Mouse (Mus musculus): ENCODE data around the gene Ranbp17. TPM values are rescaled to one million over a fixed set of nuclear protein-coding genes. Genes with fewer than 3 reads are reported as not detected.

Ranbp17 gene
- polyA plus RNA-seq, 1 experiment: 0.14 TPM

- no peak for TF ChIP-seq POLR2A (IDR thresholded peaks at IDR 0.05; ENCODE audit: low read depth, low read length)
- TF ChIP-seq CTCF (IDR thresholded peaks at IDR 0.05; ENCODE audit: extremely low read depth, insufficient read depth, insufficient read length, insufficient replicate concordance): no peak
- no peaks in the 10 kb centered on the region for H3K36me3 ChIP-seq (ENCODE audit: control insufficient read depth, insufficient read depth, low read length)
- no peak overlapping the region for H3K27ac ChIP-seq (ENCODE audit: insufficient read depth, low read length)
- WGBS: 5% methylated on average over 18 of the region's 18 CpGs
- peaks cover 3% of the 10 kb centered on the region for H3K4me1 ChIP-seq (ENCODE audit: control insufficient read depth, insufficient read depth, insufficient read length)
- peaks cover 45% of the 10 kb centered on the region for H3K27me3 ChIP-seq (ENCODE audit: control insufficient read depth, insufficient read depth, low read length)
- H3K4me3 ChIP-seq (ENCODE audit: extremely low read depth, insufficient read depth, insufficient read length): no peak overlapping the region
- DNase-seq (ENCODE audit: low read depth in 1 of 2, low spot score in 2 of 2): no peak
Measured at GRCm38 (mm10) chr11:33204329-33204705, 309.2 kb downstream of the Ranbp17 start.

DNA sequence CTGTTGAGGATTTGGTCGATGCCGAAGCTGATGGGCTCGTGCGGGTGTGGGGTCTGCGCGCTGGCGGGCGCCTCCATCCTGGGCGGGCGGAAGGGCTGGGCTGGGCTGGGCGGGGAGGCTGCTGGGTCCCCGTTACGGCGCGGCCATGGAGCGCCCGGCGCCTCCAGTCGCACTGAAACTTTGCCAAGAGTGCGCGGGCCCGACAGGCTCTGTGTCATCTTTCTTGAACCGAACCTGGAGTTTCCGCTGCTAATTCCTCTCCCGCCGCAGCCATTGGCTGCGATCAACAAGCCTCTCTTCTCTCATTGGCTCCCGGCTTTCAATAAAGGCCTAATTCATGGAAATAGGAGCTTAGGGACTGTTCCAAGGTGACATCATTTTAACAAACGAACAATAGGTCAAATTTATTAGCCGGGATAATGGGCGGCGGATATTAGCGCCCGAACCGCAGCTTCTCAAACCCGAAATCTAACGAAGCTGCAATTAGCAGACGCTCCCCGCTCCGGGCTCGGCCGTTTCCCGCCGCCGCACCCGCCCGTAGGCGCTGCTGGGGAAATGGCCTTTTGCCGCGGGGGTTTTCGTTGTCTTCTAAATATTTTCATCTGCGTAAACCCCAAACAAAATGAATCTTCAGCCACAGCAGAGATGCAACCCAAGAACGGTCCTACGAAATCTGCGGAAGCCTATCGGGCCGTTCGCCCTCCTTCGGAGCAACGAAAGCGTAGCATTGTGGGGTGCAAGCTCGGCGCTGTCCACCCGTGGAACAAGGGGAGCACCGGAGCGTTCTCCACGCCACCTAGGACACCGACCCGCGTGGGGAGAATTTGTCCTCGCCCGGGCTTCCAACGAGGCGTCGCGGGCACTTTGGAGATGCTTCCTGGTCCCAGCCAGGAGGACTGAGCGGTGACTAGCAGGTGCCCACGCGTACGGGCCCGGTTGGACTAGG, 309.9 kb downstream of the Ranbp17 start, which contains the start of gene Tlx3:
Tlx3 (minus strand) TSS at position 207 of the 946 bp plus-strand sequence.
- Histone ChIP-seq H3K27me3 (ENCODE audit: control insufficient read depth, insufficient read depth, low read length) (peaks cover 49% of the 10 kb centered on the region), H3K4me1 (ENCODE audit: control insufficient read depth, insufficient read depth, insufficient read length) (peaks cover 3% of the 10 kb centered on the region), H3K4me3 (ENCODE audit: extremely low read depth, insufficient read depth, insufficient read length) (no peak within 1 kb of the TSS), H3K27ac (ENCODE audit: insufficient read depth, low read length) (no peak within 1 kb of the TSS), H3K36me3 (ENCODE audit: control insufficient read depth, insufficient read depth, low read length) (no peaks in the 10 kb centered on the region)
- WGBS: 4% methylated on average over 80 of the region's 81 CpGs
- no peak for DNase-seq (ENCODE audit: low read depth in 1 of 2, low spot score in 2 of 2)
- TF ChIP-seq CTCF (IDR thresholded peaks at IDR 0.05; ENCODE audit: extremely low read depth, insufficient read depth, insufficient read length, insufficient replicate concordance) (no peak), POLR2A (IDR thresholded peaks at IDR 0.05; ENCODE audit: low read depth, low read length) (no peak)

- no peak overlapping the region for H3K27ac ChIP-seq (ENCODE audit: insufficient read depth, low read length)
- H3K4me3 ChIP-seq (ENCODE audit: extremely low read depth, insufficient read depth, insufficient read length): no peak overlapping the region
- no peaks in the 10 kb centered on the region for H3K36me3 ChIP-seq (ENCODE audit: control insufficient read depth, insufficient read depth, low read length)
- H3K27me3 ChIP-seq (ENCODE audit: control insufficient read depth, insufficient read depth, low read length): peaks cover 55% of the 10 kb centered on the region
- TF ChIP-seq POLR2A (IDR thresholded peaks at IDR 0.05; ENCODE audit: low read depth, low read length): no peak
- no peak for TF ChIP-seq CTCF (IDR thresholded peaks at IDR 0.05; ENCODE audit: extremely low read depth, insufficient read depth, insufficient read length, insufficient replicate concordance)
- H3K4me1 ChIP-seq (ENCODE audit: control insufficient read depth, insufficient read depth, insufficient read length): peaks cover 3% of the 10 kb centered on the region
- WGBS: 9% methylated on average over 46 of the region's 47 CpGs
- DNase-seq (ENCODE audit: low read depth in 1 of 2, low spot score in 2 of 2): no peak
Measured at GRCm38 (mm10) chr11:33202972-33203371, 310.6 kb downstream of the Ranbp17 start.

DNA sequence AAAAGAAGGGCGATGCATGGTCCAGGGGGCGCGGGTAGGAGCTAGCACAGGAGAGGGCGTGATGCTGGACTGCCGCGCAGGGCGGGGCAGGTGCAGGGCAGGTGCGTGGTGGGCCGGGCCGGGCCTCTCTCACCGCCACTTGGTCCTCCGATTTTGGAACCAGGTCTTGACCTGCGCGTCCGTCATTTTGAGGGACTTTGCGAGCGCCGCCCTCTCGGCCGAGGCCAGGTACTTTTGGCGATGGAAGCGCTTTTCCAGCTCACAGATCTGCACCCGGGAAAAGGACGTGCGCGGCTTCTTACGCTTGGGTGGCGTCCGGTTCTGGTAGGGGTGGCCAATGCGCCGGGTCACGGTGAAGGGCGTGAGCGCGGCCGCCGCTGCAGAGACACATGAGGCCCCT, 311.2 kb downstream of the Ranbp17 start:
- DNase-seq (ENCODE audit: low read depth in 1 of 2, low spot score in 2 of 2): no peak
- no peak overlapping the region for H3K4me3 ChIP-seq (ENCODE audit: extremely low read depth, insufficient read depth, insufficient read length)
- H3K27ac ChIP-seq (ENCODE audit: insufficient read depth, low read length): no peak overlapping the region
- peaks cover 60% of the 10 kb centered on the region for H3K27me3 ChIP-seq (ENCODE audit: control insufficient read depth, insufficient read depth, low read length)
- H3K4me1 ChIP-seq (ENCODE audit: control insufficient read depth, insufficient read depth, insufficient read length): peaks cover 3% of the 10 kb centered on the region
- TF ChIP-seq CTCF (IDR thresholded peaks at IDR 0.05; ENCODE audit: extremely low read depth, insufficient read depth, insufficient read length, insufficient replicate concordance) (no peak), POLR2A (IDR thresholded peaks at IDR 0.05; ENCODE audit: low read depth, low read length) (no peak)
- WGBS: 8% methylated on average over 37 of the region's 37 CpGs
- H3K36me3 ChIP-seq (ENCODE audit: control insufficient read depth, insufficient read depth, low read length): no peaks in the 10 kb centered on the region

- Histone ChIP-seq H3K27ac (ENCODE audit: insufficient read depth, low read length) (no peak overlapping the region), H3K4me1 (ENCODE audit: control insufficient read depth, insufficient read depth, insufficient read length) (peaks cover 3% of the 10 kb centered on the region), H3K36me3 (ENCODE audit: control insufficient read depth, insufficient read depth, low read length) (no peaks in the 10 kb centered on the region), H3K4me3 (ENCODE audit: extremely low read depth, insufficient read depth, insufficient read length) (no peak overlapping the region), H3K27me3 (ENCODE audit: control insufficient read depth, insufficient read depth, low read length) (peaks cover 61% of the 10 kb centered on the region)
- DNase-seq (ENCODE audit: low read depth in 1 of 2, low spot score in 2 of 2): no peak
- no peak for TF ChIP-seq POLR2A (IDR thresholded peaks at IDR 0.05; ENCODE audit: low read depth, low read length)
- no peak for TF ChIP-seq CTCF (IDR thresholded peaks at IDR 0.05; ENCODE audit: extremely low read depth, insufficient read depth, insufficient read length, insufficient replicate concordance)
- WGBS: 7% methylated on average over 19 of the region's 19 CpGs
Measured at GRCm38 (mm10) chr11:33201626-33202010, 311.9 kb downstream of the Ranbp17 start.

GRCm38 (mm10) chr11:33200764-33201625, 312.6 kb downstream of the Ranbp17 start:
- WGBS: 2% methylated on average over 65 of the region's 76 CpGs
- Histone ChIP-seq H3K27ac (ENCODE audit: insufficient read depth, low read length) (no peak overlapping the region), H3K4me1 (ENCODE audit: control insufficient read depth, insufficient read depth, insufficient read length) (peaks cover 3% of the 10 kb centered on the region), H3K4me3 (ENCODE audit: extremely low read depth, insufficient read depth, insufficient read length) (no peak overlapping the region), H3K36me3 (ENCODE audit: control insufficient read depth, insufficient read depth, low read length) (no peaks in the 10 kb centered on the region), H3K27me3 (ENCODE audit: control insufficient read depth, insufficient read depth, low read length) (peaks cover 63% of the 10 kb centered on the region)
- DNase-seq (ENCODE audit: low read depth in 1 of 2, low spot score in 2 of 2): no peak
- TF ChIP-seq POLR2A (IDR thresholded peaks at IDR 0.05; ENCODE audit: low read depth, low read length) (no peak), CTCF (IDR thresholded peaks at IDR 0.05; ENCODE audit: extremely low read depth, insufficient read depth, insufficient read length, insufficient replicate concordance) (no peak)

Measured in spleen, adult 2 months (tissue).